Mouse (Mus musculus) lung, embryonic 14.5 days (tissue): ENCODE measurements around the gene Pisd. TPM values are rescaled to one million over a fixed set of nuclear protein-coding genes. Genes with fewer than 3 reads are reported as not detected.
A peak's percentile ranks its signal among the peaks of the same experiment; 100 is the strongest.
"Not testable (repeated sequence)": the region's sequence is repeated elsewhere in the genome, so short reads cannot be mapped to it uniquely, and the experiment has no call there.

Source experiments
- ATAC-seq: fragments of 200-750 bp; cut with Nextera tagmentation; 2 replicates; pipeline ENCODE4 v1.8.0; 2017; ENCODE audit warnings: mild to moderate bottlenecking, moderate TSS enrichment, moderate library complexity; ENCODE audit not compliant: insufficient read depth
- DNase-seq: peaks from one replicate; pipeline ENCODE4 v3.0.0-alpha.2; 2015
- H3K27ac ChIP-seq: fragments of 300-500 bp; sonication (generic); 2 replicates; pipeline ENCODE4 v1.5.1; 2014; ENCODE audit warnings: low read depth, mild to moderate bottlenecking, moderate library complexity
- H3K27me3 ChIP-seq: fragments of 300-500 bp; sonication (generic); 2 replicates; pipeline ENCODE4 v1.6.1; 2014; ENCODE audit warnings: low read length, control low read depth; ENCODE audit not compliant: insufficient read depth
- H3K36me3 ChIP-seq: fragments of 300-500 bp; sonication (generic); 2 replicates; pipeline ENCODE4 v1.6.1; 2014; ENCODE audit warnings: control low read depth; ENCODE audit not compliant: insufficient read depth
- H3K4me1 ChIP-seq: fragments of 300-500 bp; sonication (generic); 2 replicates; pipeline ENCODE4 v1.6.1; 2014; ENCODE audit warnings: antibody characterized with exemption, control low read depth; ENCODE audit not compliant: insufficient read depth
- H3K4me2 ChIP-seq: fragments of 300-500 bp; sonication (generic); 2 replicates; pipeline ENCODE4 v1.6.1; 2014; ENCODE audit warnings: mild to moderate bottlenecking
- H3K4me3 ChIP-seq: fragments of 300-500 bp; sonication (generic); 2 replicates; pipeline ENCODE4 v1.5.1; 2014; ENCODE audit warnings: low read depth, low read length
- H3K9ac ChIP-seq: fragments of 300-500 bp; sonication (generic); 2 replicates; pipeline ENCODE4 v1.6.1; 2014
- H3K9me3 ChIP-seq: fragments of 300-500 bp; sonication (generic); 2 replicates; pipeline ENCODE4 v1.6.1; 2016; ENCODE audit warnings: low read depth, low read length, control low read depth
- CTCF ChIP-seq: IDR thresholded peaks from 2 replicates; pipeline ENCODE4 v1.5.1; 2016; ENCODE audit warnings: antibody characterized with exemption, low read depth
- WGBS: fragments of 180-500 bp; shearing (Covaris S2); extraction: QIAGEN DNeasy Blood & Tissue Kit; methylation state at CpG from one replicate; pipeline ENCODE4 v1.1.7; 2014; 5-methylcytosine and 5-hydroxymethylcytosine counted together
- polyA plus RNA-seq: library from polyadenylated mRNA; unstranded; fragments of >200 nt; fragmentation: Nextera tagmentation; extraction: Ambion mirVana; gene quantifications from 2 replicates; pipeline ENCODE4 v1.2.1, GENCODE M21; 2014

The Pisd gene
- 62.6 and 68.5 TPM in 2 replicates for polyA plus RNA-seq

- Histone ChIP-seq H3K9me3 (no peaks in the 10 kb centered on the region), H3K9ac (peak within 1 kb of the TSS; percentile 66), H3K36me3 (peaks cover 5% of the 10 kb centered on the region; the same call in 1 of the 2 replicates), H3K4me1 (0 out of 2 replicates have a peak, but pooled peaks cover 3% of the 10 kb centered on the region), H3K27ac (peak within 1 kb of the TSS; percentile 46; the same call in 1 of the 2 replicates), H3K27me3 (no peaks in the 10 kb centered on the region), H3K4me2 (peak within 1 kb of the TSS; percentile 90), H3K4me3 (peak within 1 kb of the TSS; percentile 83)
- peak; percentile 97 for DNase-seq
- ATAC-seq: peak; percentile 100
- TF ChIP-seq CTCF: no peak; the same call in 1 of the 2 replicates
- WGBS: under 1% methylated on average over 52 of the region's 52 CpGs
Observed at GRCm38 (mm10) chr5:32785313-32785915, at the start of gene Pisd. Gene Pisd, minus strand, starts transcription at chr5:32785646.

GRCm38 (mm10) chr5:32834497-32834896 is 49.1 kb upstream of the Pisd start:
- Histone ChIP-seq H3K4me2 (no peak overlapping the region), H3K4me3 (no peak overlapping the region), H3K4me1 (no peaks in the 10 kb centered on the region), H3K36me3 (peaks cover 92% of the 10 kb centered on the region), H3K9me3 (no peaks in the 10 kb centered on the region), H3K9ac (no peak overlapping the region), H3K27ac (no peak overlapping the region), H3K27me3 (no peaks in the 10 kb centered on the region)
- DNase-seq: no peak
- ATAC-seq: no peak
- 81% methylated on average over 1 of the region's 1 CpGs for WGBS
- no peak for TF ChIP-seq CTCF

GRCm38 (mm10) chr5:32830054-32830453 is 44.6 kb upstream of the Pisd start:
- Histone ChIP-seq H3K27ac (no peak overlapping the region), H3K9ac (no peak overlapping the region), H3K4me3 (no peak overlapping the region), H3K27me3 (no peaks in the 10 kb centered on the region), H3K4me2 (no peak overlapping the region), H3K9me3 (no peaks in the 10 kb centered on the region), H3K4me1 (no peaks in the 10 kb centered on the region), H3K36me3 (peaks cover 96% of the 10 kb centered on the region)
- no peak for DNase-seq
- TF ChIP-seq CTCF: no peak
- 83% methylated on average over 2 of the region's 2 CpGs for WGBS
- no peak for ATAC-seq

- not testable (repeated sequence) for H3K4me1 ChIP-seq, ATAC-seq, H3K4me2 ChIP-seq, DNase-seq, H3K27me3 ChIP-seq, H3K9me3 ChIP-seq, H3K27ac ChIP-seq, H3K9ac ChIP-seq, H3K4me3 ChIP-seq
- WGBS: 84% methylated on average over 1 of the region's 1 CpGs
- H3K36me3 ChIP-seq: peaks cover 83% of the 10 kb centered on the region
Observed at GRCm38 (mm10) chr5:32828766-32829165, 43.3 kb upstream of the Pisd start.

- Histone ChIP-seq H3K9ac (no peak within 1 kb of the TSS), H3K4me2 (no peak within 1 kb of the TSS), H3K4me1 (no peaks in the 10 kb centered on the region), H3K27ac (no peak within 1 kb of the TSS), H3K9me3 (no peaks in the 10 kb centered on the region), H3K36me3 (peaks cover 71% of the 10 kb centered on the region), H3K27me3 (no peaks in the 10 kb centered on the region), H3K4me3 (no peak within 1 kb of the TSS)
- no peak for TF ChIP-seq CTCF
- ATAC-seq (no peak), DNase-seq (no peak)
- 85% methylated on average over 7 of the region's 7 CpGs for WGBS
Observed at GRCm38 (mm10) chr5:32827009-32827408, 41.6 kb upstream of the Pisd start, which contains the start of gene Gm20671. Gene Gm20671, minus strand, starts transcription at chr5:32827109.

- no peak overlapping the region for H3K9ac ChIP-seq
- no peak overlapping the region for H3K4me3 ChIP-seq
- H3K4me1 ChIP-seq: no peaks in the 10 kb centered on the region
- TF ChIP-seq CTCF: no peak
- no peaks in the 10 kb centered on the region for H3K27me3 ChIP-seq
- no peaks in the 10 kb centered on the region for H3K9me3 ChIP-seq
- H3K27ac ChIP-seq: no peak overlapping the region
- 93% methylated on average over 8 of the region's 8 CpGs for WGBS
- ATAC-seq (no peak), DNase-seq (no peak)
- peaks cover 63% of the 10 kb centered on the region for H3K36me3 ChIP-seq
- no peak overlapping the region for H3K4me2 ChIP-seq
Observed at GRCm38 (mm10) chr5:32820471-32820870, 35.0 kb upstream of the Pisd start.

- Histone ChIP-seq H3K4me2 (no peak overlapping the region), H3K36me3 (peaks cover 69% of the 10 kb centered on the region), H3K4me3 (no peak overlapping the region), H3K9me3 (no peaks in the 10 kb centered on the region), H3K27ac (no peak overlapping the region), H3K27me3 (no peaks in the 10 kb centered on the region), H3K4me1 (no peaks in the 10 kb centered on the region), H3K9ac (no peak overlapping the region)
- DNase-seq (no peak), ATAC-seq (no peak)
- TF ChIP-seq CTCF: no peak
- 95% methylated on average over 4 of the region's 4 CpGs for WGBS
Observed at GRCm38 (mm10) chr5:32815396-32815795, 29.9 kb upstream of the Pisd start.

- H3K9me3 ChIP-seq, H3K4me1 ChIP-seq, H3K27ac ChIP-seq, ATAC-seq, H3K4me3 ChIP-seq, H3K9ac ChIP-seq, H3K27me3 ChIP-seq, DNase-seq: not testable (repeated sequence)
- WGBS: 65% methylated on average over 1 of the region's 1 CpGs
- H3K36me3 ChIP-seq: peaks cover 12% of the 10 kb centered on the region; the same call in 1 of the 2 replicates
- H3K4me2 ChIP-seq: peak overlapping the region; percentile 90; the same call in 1 of the 2 replicates
Observed at GRCm38 (mm10) chr5:32786454-32786853, 1.0 kb upstream of the Pisd start.
